Mouse (Mus musculus) midbrain, embryonic 15.5 days (tissue): ENCODE measurements around the gene Ccdc6. TPM values are rescaled to one million over a fixed set of nuclear protein-coding genes. Genes with fewer than 3 reads are reported as not detected.
"Not testable (repeated sequence)": the region's sequence is repeated elsewhere in the genome, so short reads cannot be mapped to it uniquely, and the experiment has no call there.

Experiments
- ATAC-seq: fragments of 200-750 bp; cut with Nextera tagmentation; replicated peaks from 2 replicates; pipeline ENCODE4 v1.8.0; 2017; ENCODE audit warnings: moderate TSS enrichment
- H3K27ac ChIP-seq: fragments of 300-500 bp; sonication (generic); 2 replicates; pipeline ENCODE4 v1.5.1; 2015; ENCODE audit warnings: mild to moderate bottlenecking, inconsistent platforms
- H3K27me3 ChIP-seq: fragments of 300-500 bp; sonication (generic); replicated peaks from 2 replicates; pipeline ENCODE4 v1.6.1; 2015; ENCODE audit warnings: inconsistent platforms
- H3K36me3 ChIP-seq: fragments of 300-500 bp; sonication (generic); replicated peaks from 2 replicates; pipeline ENCODE4 v1.6.1; 2015; ENCODE audit warnings: inconsistent platforms
- H3K4me1 ChIP-seq: fragments of 300-500 bp; sonication (generic); 2 replicates; pipeline ENCODE4 v1.6.1; 2015; ENCODE audit warnings: inconsistent platforms
- H3K4me2 ChIP-seq: fragments of 300-500 bp; sonication (generic); 2 replicates; pipeline ENCODE4 v1.6.1; 2015; ENCODE audit warnings: inconsistent platforms, mild to moderate bottlenecking, moderate library complexity
- H3K4me3 ChIP-seq: fragments of 300-500 bp; sonication (generic); 2 replicates; pipeline ENCODE4 v1.5.1; 2015; ENCODE audit warnings: mild to moderate bottlenecking, inconsistent platforms
- H3K9ac ChIP-seq: fragments of 300-500 bp; sonication (generic); 2 replicates; pipeline ENCODE4 v1.6.1; 2015; ENCODE audit warnings: mild to moderate bottlenecking, inconsistent platforms
- H3K9me3 ChIP-seq: fragments of 300-500 bp; sonication (generic); 2 replicates; pipeline ENCODE4 v1.6.1; 2016; ENCODE audit warnings: inconsistent platforms
- WGBS: fragments of 180-500 bp; shearing (Covaris S2); methylation state at CpG from one replicate; pipeline ENCODE4 v1.1.7; 2015; ENCODE audit warnings: mixed read lengths; 5-methylcytosine and 5-hydroxymethylcytosine counted together
- polyA plus RNA-seq: library from polyadenylated mRNA; unstranded; fragments of >200 nt; fragmentation: Nextera tagmentation; extraction: Ambion mirVana; gene quantifications from 2 replicates; pipeline ENCODE4 v1.2.1, GENCODE M21; 2015

Ccdc6 gene
- polyA plus RNA-seq, 1 experiment from 2014 or later = 25.3 TPM

DNA sequence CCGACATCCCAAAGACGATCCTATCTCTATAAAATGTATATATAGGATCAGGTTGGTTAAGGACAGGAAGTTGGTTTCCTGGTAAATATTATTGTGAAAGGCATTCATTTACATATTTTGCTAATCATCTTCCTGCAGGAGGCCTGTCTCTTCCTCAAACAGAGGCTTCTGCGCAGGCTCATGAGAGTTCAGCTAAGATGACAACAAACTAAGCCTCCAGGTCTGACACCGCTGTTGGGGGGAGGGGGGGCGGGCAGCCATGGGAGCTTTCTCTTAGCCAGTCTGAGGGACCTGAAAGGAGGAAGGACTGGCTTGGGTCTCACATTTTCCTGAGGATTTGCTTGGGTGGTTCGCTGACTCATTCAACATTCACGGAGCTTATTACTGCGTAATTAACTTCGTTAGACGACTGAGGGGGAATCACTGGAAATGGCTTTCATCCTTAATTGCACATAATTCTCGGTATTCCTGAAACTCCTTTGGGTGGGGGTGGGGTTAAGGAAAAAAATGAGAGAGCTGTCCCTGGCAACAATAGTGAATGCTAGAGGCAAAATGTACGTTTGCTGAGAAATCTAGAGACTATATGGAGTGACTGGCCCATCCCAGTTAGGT lies 104.1 kb downstream of the Ccdc6 start:
- Histone ChIP-seq H3K27me3 (no peaks in the 10 kb centered on the region), H3K27ac (no peak overlapping the region), H3K4me1 (0 out of 2 replicates have a peak, but pooled peaks cover 2% of the 10 kb centered on the region), H3K9me3 (no peaks in the 10 kb centered on the region), H3K4me3 (no peak overlapping the region), H3K4me2 (peak overlapping the region; percentile 10; the same call in 1 of the 2 replicates), H3K36me3 (no peaks in the 10 kb centered on the region), H3K9ac (no peak overlapping the region)
- no peak for ATAC-seq
- WGBS = 55% methylated on average over 12 of the region's 12 CpGs

DNA sequence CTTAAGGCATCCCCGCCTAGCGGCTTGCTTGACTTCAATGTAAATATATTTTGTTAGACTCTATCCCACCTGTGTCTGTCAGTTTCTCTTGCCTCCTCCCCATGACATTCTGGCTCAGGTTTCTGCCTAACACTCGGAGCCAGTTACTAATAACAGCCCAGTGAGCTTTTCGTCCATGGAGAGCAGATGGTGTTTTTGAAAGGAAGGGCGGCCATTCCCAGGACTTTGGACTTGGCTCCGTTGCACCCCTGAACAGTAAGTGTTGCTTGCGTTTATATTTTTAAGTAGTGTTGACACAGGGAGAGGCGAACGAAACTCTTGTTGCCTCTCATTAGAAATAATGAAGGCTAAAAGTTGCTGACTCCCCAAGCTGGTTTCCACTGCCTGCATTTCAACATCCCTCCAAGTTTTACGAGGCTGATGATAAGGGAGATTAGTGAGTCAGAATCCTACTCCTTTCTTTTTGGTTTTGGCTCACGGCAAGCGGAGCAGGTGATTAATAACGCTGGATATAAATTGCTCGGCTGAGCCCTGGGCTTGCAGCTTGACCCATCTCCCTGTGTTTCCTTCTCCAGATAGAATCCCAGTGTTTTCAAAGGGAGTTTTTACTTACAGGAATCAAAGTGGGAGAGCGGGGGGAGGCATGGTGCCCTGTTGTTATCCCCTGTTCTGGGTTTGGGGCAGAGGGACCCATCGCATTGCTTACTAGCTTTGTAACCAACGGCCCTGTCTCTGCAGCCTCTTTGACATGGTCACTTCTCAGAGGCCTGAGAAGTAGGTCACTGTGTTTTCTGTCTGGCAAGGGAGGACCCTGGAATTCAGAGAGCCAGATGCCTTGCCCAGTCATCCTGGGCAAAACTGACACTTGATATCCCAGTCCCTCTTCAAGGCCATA lies 107.8 kb downstream of the Ccdc6 start, which contains the start of gene Mrln:
Gene Mrln, plus strand, starts transcription at position 160 of the 895 bp plus-strand sequence.
- WGBS = 67% methylated on average over 17 of the region's 17 CpGs
- ATAC-seq = no peak

DNA sequence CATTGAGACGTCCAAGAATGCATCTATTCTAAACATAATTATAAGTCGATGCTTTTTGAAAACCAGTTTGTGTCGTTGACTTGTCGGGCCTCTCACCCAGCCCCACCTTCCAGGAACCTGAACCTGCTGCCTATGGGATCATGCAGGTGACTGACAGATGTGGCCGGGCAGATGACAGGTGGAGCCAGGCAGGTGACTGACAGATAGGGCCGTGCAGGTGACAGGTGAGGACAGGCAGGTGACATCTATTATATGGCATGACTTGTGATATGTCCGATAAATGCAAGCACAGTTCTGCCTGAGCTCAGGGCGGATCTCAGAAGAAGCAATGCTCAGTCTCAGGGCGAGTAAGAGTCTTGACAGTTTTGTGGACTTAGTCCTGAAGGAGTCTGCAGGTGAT lies 114.4 kb downstream of the Ccdc6 start:
- Histone ChIP-seq H3K36me3 (no peaks in the 10 kb centered on the region), H3K9me3 (no peaks in the 10 kb centered on the region), H3K27ac (no peak overlapping the region), H3K9ac (no peak overlapping the region), H3K4me1 (no peaks in the 10 kb centered on the region), H3K27me3 (no peaks in the 10 kb centered on the region), H3K4me3 (no peak overlapping the region), H3K4me2 (no peak overlapping the region)
- 88% methylated on average over 9 of the region's 9 CpGs for WGBS
- no peak for ATAC-seq

More for the DNA sequence above, 107.8 kb downstream of the Ccdc6 start, which contains the start of gene Mrln:
- no peak within 1 kb of the TSS for H3K4me3 ChIP-seq
- H3K4me1 ChIP-seq = 0 out of 2 replicates have a peak, but pooled peaks cover 2% of the 10 kb centered on the region
- no peak within 1 kb of the TSS for H3K27ac ChIP-seq
- H3K27me3 ChIP-seq = no peaks in the 10 kb centered on the region
- H3K9me3 ChIP-seq = no peaks in the 10 kb centered on the region
- H3K4me2 ChIP-seq = no peak within 1 kb of the TSS
- no peaks in the 10 kb centered on the region for H3K36me3 ChIP-seq
- no peak within 1 kb of the TSS for H3K9ac ChIP-seq

DNA sequence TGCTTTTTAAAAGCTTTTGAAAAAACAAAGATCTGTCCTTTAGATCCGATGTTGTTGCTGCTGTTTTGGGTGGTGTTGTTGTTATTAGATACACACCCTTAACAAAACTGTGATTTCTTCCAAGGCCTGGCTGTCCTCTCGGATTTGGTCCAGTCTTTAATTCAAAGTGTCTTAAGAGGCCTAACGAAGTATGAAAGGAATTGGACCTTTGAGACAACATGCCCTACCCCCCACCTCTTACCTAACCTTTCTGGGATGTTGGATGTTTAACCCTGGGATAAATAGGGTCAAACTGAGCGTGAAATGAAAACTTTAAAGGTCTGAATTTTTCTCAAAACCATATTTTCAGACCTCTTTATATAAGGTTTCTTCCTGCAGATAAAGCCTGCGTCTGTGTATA lies 124.0 kb downstream of the Ccdc6 start:
- no peak overlapping the region for H3K27ac ChIP-seq
- H3K9me3 ChIP-seq = no peaks in the 10 kb centered on the region
- no peak for ATAC-seq
- H3K4me3 ChIP-seq = no peak overlapping the region
- WGBS = 59% methylated on average over 5 of the region's 5 CpGs
- H3K27me3 ChIP-seq = no peaks in the 10 kb centered on the region
- no peak overlapping the region for H3K4me2 ChIP-seq
- no peaks in the 10 kb centered on the region for H3K36me3 ChIP-seq
- H3K4me1 ChIP-seq = no peaks in the 10 kb centered on the region
- no peak overlapping the region for H3K9ac ChIP-seq

DNA sequence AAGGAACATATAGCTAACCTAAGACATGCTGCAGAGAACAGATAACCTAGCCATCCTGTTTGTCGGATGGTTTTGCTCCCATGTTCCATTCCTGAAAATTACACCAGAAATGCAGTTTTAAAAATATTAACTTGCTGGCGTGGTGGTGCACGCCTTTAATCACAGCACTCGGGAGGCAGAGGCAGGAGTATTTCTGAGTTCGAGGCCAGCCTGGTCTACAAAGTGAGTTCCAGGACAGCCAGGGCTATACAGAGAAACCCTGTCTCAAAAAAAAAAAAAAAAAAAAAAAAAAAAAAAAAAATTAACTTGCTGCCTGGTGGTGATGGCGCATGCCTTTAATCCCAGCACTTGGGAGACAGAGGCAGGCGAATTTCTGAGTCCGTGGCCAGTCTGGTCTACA lies 125.3 kb downstream of the Ccdc6 start:
- H3K9ac ChIP-seq, H3K4me1 ChIP-seq, H3K36me3 ChIP-seq, H3K4me2 ChIP-seq, H3K9me3 ChIP-seq, H3K4me3 ChIP-seq, ATAC-seq, H3K27ac ChIP-seq, H3K27me3 ChIP-seq: not testable (repeated sequence)
- 94% methylated on average over 8 of the region's 8 CpGs for WGBS

DNA sequence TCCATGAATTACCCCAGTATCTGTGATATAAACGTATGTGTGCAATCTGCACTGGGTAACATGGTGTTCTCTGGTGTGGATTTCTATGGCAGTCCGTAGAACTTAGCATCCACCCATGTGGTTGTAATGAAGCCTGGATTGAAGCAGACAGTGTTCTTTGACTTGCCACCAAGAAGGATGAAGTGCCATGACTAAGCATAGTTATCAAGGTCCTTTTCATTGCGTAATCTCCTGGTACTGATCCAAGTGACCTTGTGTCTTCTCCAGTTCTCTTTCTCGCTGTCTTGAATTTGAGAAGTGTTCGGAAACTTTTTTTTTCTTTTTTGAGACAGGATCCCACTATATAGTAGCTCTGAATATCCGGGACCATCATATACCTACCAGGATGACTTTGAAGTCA lies 127.7 kb downstream of the Ccdc6 start:
- WGBS = 91% methylated on average over 6 of the region's 6 CpGs

DNA sequence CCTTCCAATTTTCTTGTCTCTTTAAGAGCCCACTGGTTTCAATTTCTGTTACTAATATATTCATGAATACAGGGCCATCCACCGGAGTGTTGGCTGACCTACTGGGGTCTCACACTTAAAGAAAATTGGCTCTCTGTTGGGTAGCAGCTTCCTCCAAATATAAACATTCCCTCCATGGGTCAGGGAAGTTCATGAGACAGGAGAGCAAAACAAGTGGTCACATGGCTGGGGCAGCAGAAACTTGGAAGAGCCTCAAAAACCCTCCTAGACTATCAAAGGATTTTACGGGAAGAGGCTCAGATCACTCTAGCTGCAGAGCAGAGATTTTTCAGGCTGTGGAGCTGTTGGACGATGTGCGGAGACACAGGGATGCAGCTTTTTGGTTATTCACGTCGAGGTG lies 128.8 kb downstream of the Ccdc6 start:
- Histone ChIP-seq H3K27me3 (no peaks in the 10 kb centered on the region), H3K9me3 (no peaks in the 10 kb centered on the region), H3K27ac (no peak overlapping the region), H3K36me3 (no peaks in the 10 kb centered on the region), H3K4me3 (no peak overlapping the region), H3K9ac (no peak overlapping the region), H3K4me2 (no peak overlapping the region), H3K4me1 (no peaks in the 10 kb centered on the region)
- WGBS = 68% methylated on average over 6 of the region's 6 CpGs
- ATAC-seq = no peak

More for the DNA sequence above, 127.7 kb downstream of the Ccdc6 start:
- Histone ChIP-seq H3K9me3 (no peaks in the 10 kb centered on the region), H3K9ac (no peak overlapping the region), H3K4me3 (no peak overlapping the region), H3K27me3 (no peaks in the 10 kb centered on the region), H3K4me1 (no peaks in the 10 kb centered on the region), H3K36me3 (no peaks in the 10 kb centered on the region), H3K4me2 (no peak overlapping the region), H3K27ac (no peak overlapping the region)
- no peak for ATAC-seq

DNA sequence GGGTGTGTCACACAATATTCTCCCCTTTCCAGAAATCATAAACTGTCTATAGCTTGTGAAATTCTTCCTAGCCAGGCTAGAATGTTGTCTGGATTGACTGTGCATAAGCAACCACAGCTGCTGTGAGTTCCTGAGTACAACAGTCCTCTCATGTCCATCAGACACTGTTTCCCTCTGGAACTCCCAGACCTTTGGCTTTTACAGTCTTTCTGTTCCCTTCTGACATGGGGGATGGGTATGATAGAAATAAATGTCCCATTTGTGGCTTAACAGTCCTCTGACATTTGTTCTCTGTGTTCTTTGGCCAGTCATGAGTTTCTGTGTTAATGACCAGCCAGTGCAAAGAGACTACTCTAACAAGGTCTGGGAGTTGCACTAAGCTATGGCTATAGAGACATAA lies 129.7 kb downstream of the Ccdc6 start:
- Histone ChIP-seq H3K27ac (no peak overlapping the region), H3K36me3 (no peaks in the 10 kb centered on the region), H3K27me3 (no peaks in the 10 kb centered on the region), H3K9me3 (no peaks in the 10 kb centered on the region), H3K4me3 (no peak overlapping the region), H3K4me2 (no peak overlapping the region), H3K9ac (no peak overlapping the region), H3K4me1 (no peaks in the 10 kb centered on the region)
- ATAC-seq = no peak

DNA sequence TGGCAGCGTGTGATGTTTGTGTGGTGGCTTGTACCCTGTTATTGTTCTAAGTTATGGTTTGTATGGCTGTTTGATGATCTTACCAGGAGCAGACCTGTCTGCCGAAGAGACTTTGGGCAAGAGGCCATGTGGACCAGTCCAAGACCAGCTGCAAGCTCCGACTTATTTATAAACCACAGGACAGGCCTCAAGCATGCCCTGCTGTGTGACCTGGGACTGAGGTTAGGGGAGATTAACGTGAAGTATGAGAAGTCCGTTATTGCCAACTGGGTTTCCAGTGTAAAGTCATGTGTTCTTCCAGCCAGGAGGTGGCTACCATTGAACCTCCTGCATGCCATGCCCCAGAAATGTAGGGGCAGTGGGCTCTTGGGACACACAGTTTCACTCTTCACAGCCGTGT lies 133.4 kb downstream of the Ccdc6 start:
- H3K9me3 ChIP-seq = no peaks in the 10 kb centered on the region
- H3K4me1 ChIP-seq = no peaks in the 10 kb centered on the region
- no peak overlapping the region for H3K4me2 ChIP-seq
- WGBS = 79% methylated on average over 6 of the region's 6 CpGs
- H3K27me3 ChIP-seq = no peaks in the 10 kb centered on the region
- H3K4me3 ChIP-seq = no peak overlapping the region
- no peak overlapping the region for H3K9ac ChIP-seq
- ATAC-seq = no peak
- no peak overlapping the region for H3K27ac ChIP-seq
- no peaks in the 10 kb centered on the region for H3K36me3 ChIP-seq

DNA sequence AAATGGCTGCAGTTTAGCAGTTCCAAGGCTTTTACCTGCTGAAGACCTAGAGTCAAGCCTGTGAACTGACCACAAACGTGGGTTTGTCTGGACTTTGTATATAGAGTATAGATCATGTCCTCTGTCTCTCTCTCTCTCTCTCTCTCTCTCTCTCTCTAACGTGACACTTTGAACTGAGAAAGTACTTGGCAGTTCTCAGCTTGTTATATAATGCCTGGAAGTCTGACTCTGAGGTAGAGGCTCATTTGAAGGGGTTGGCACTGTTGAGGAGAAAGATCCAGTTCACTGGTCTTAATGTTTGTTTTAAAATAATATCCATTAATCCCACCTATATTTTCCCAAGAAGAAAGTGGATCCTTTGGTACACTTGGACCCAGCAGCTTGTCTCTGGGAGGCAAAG lies 141.0 kb downstream of the Ccdc6 start:
- Histone ChIP-seq H3K4me3 (no peak overlapping the region), H3K27ac (no peak overlapping the region), H3K9ac (no peak overlapping the region), H3K27me3 (no peaks in the 10 kb centered on the region), H3K4me1 (no peaks in the 10 kb centered on the region), H3K9me3 (no peaks in the 10 kb centered on the region), H3K4me2 (no peak overlapping the region), H3K36me3 (no peaks in the 10 kb centered on the region)
- 73% methylated on average over 2 of the region's 2 CpGs for WGBS
- no peak for ATAC-seq
